Mouse (Mus musculus) heart, postnatal 25 days (tissue): ENCODE measurements around the gene Zfp874b. TPM values are rescaled to one million over a fixed set of nuclear protein-coding genes. Genes with fewer than 3 reads are reported as not detected.

Source experiments
- total RNA-seq, 2 experiments: library from RNA; stranded (reverse); gene quantifications; 2 replicates each; pipeline ENCODE4 v1.2.3; 2021

Gene Zfp874b
- total RNA-seq, 2 experiments from 2014 or later = 17.0 to 19.5 TPM

Other genes starting within 250 kb of the Zfp874b start
- 1 to 10 TPM; 1.3 to 3.0 TPM for gene Zfp458, start 205.8 kb downstream of the Zfp874b start, total RNA-seq
- 1 to 10 TPM; 3.6 to 3.7 TPM for gene Zfp457, start 177.8 kb downstream of the Zfp874b start, total RNA-seq
- gene Zfp595, start 151.7 kb downstream of the Zfp874b start, total RNA-seq = 1 to 10 TPM; 1.6 to 2.2 TPM
- gene Gm28044, start 123.7 kb downstream of the Zfp874b start, total RNA-seq = 1 to 10 TPM; 2.3 to 2.5 TPM
- 1 to 10 TPM; 1.2 to 1.5 TPM for gene Zfp953, start 123.7 kb downstream of the Zfp874b start, total RNA-seq
- gene Gm28041, start 108.5 kb downstream of the Zfp874b start, total RNA-seq = 1 to 10 TPM in 1 of 2 experiments, under 1 TPM in 1; 0.70 to 2.1 TPM
- 1 to 10 TPM in 1 of 2 experiments, under 1 TPM in 1; 0.88 to 1.2 TPM for gene Zfp456, start 108.4 kb downstream of the Zfp874b start, total RNA-seq
- 1 to 10 TPM; 1.6 to 1.9 TPM for gene Zfp429, start 84.4 kb downstream of the Zfp874b start, total RNA-seq
- under 1 TPM; 0.26 to 0.48 TPM for gene Zfp459, start 62.8 kb downstream of the Zfp874b start, total RNA-seq
- gene Zfp874a, start 32.6 kb downstream of the Zfp874b start, total RNA-seq = 1 to 10 TPM; 7.1 to 7.8 TPM
- gene Zfp58, start 16.3 kb upstream of the Zfp874b start, total RNA-seq = 1 to 10 TPM; 3.8 to 4.6 TPM
- gene Gm26965, start 41.9 kb upstream of the Zfp874b start, total RNA-seq = not detected
- 10 to 100 TPM in 1 of 2 experiments, 1 to 10 TPM in 1; 5.9 to 11.1 TPM for gene Zfp87, start 41.9 kb upstream of the Zfp874b start, total RNA-seq
- gene Zfp748, start 69.6 kb upstream of the Zfp874b start, total RNA-seq = 1 to 10 TPM; 3.5 to 3.9 TPM
- gene Zfp729b, start 125.4 kb upstream of the Zfp874b start, total RNA-seq = 1 to 10 TPM; 4.0 to 5.6 TPM
- gene Gm49345, start 153.5 kb upstream of the Zfp874b start, total RNA-seq = 1 to 10 TPM in 1 of 2 experiments, not detected in 1; 1.1 TPM
- gene Zfp729a, start 153.5 kb upstream of the Zfp874b start, total RNA-seq = 1 to 10 TPM; 2.9 to 3.7 TPM
- 1 to 10 TPM; 4.0 to 5.7 TPM for gene Zfp738, start 202.8 kb upstream of the Zfp874b start, total RNA-seq
- gene Zfp65, start 244.9 kb upstream of the Zfp874b start, total RNA-seq = 1 to 10 TPM; 6.5 to 7.1 TPM